Mouse (Mus musculus) forebrain, embryonic 16.5 days (tissue): ENCODE measurements at regions not wholly inside any gene's neighbourhood (a gene's known extent, or its start where the extent isn't known, plus 50 kb on each side); places are given as distances from the start of the nearest gene placed in this dataset.

Source experiments
- ATAC-seq: fragments of 200-750 bp; cut with Nextera tagmentation; 2 replicates; pipeline ENCODE4 v1.8.0; 2017; ENCODE audit warnings: mild to moderate bottlenecking, moderate library complexity
- H3K27ac ChIP-seq: fragments of 300-500 bp; sonication (generic); 2 replicates; pipeline ENCODE4 v1.5.1; 2014; ENCODE audit warnings: low read length, control low read depth
- H3K27me3 ChIP-seq: fragments of 300-500 bp; sonication (generic); replicated peaks from 2 replicates; pipeline ENCODE4 v1.6.1; 2014; ENCODE audit warnings: low read length; ENCODE audit not compliant: control insufficient read depth, insufficient read depth
- H3K36me3 ChIP-seq: fragments of 300-500 bp; sonication (generic); 2 replicates; pipeline ENCODE4 v1.6.1; 2014; ENCODE audit not compliant: control insufficient read depth, insufficient read depth
- H3K4me1 ChIP-seq: fragments of 300-500 bp; sonication (generic); replicated peaks from 2 replicates; pipeline ENCODE4 v1.6.1; 2014; ENCODE audit warnings: low read length; ENCODE audit not compliant: control insufficient read depth, insufficient read depth
- H3K4me2 ChIP-seq: fragments of 300-500 bp; sonication (generic); 2 replicates; pipeline ENCODE4 v1.6.1; 2014; ENCODE audit warnings: mild to moderate bottlenecking, low read length, control low read depth
- H3K4me3 ChIP-seq: fragments of 300-500 bp; sonication (generic); replicated peaks from 2 replicates; pipeline ENCODE4 v1.5.1; 2014; ENCODE audit warnings: mild to moderate bottlenecking, low read length, control low read depth
- H3K9ac ChIP-seq: fragments of 300-500 bp; sonication (generic); replicated peaks from 2 replicates; pipeline ENCODE4 v1.6.1; 2014; ENCODE audit warnings: low read depth, low read length, control low read depth
- H3K9me3 ChIP-seq: fragments of 300-500 bp; sonication (generic); 2 replicates; pipeline ENCODE4 v1.6.1; 2016; ENCODE audit warnings: low read length; ENCODE audit not compliant: control insufficient read depth
- WGBS: fragments of 180-500 bp; shearing (Covaris S2); extraction: QIAGEN DNeasy Blood & Tissue Kit; methylation state at CpG from one replicate; pipeline ENCODE4 v1.1.7; 2014; 5-methylcytosine and 5-hydroxymethylcytosine counted together

DNA sequence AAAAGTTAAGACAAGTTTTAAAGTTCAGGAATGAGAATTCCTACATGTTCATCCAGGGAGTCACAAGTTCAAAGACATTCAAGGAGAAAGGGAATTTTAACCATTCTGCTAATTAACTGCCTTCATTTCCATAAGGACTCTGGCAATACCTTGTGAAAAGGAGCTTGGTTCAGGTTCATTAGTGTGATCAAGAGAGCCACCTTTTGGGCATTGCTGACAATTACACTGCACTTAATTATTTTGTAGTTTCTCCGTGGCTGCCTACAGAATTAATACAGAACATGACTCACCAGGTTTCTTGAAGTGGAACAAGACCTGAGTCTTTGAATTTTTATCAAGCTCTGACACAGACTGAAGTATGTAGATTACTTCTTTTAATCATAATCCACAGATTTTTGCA, 52.4 kb upstream of the Ankef1 start:
- H3K36me3 ChIP-seq, result no peaks in the 10 kb centered on the region
- no peak overlapping the region for H3K4me2 ChIP-seq
- H3K27ac ChIP-seq, result no peak overlapping the region
- H3K9ac ChIP-seq, result no peak overlapping the region
- no peak overlapping the region for H3K4me3 ChIP-seq
- no peaks in the 10 kb centered on the region for H3K9me3 ChIP-seq
- WGBS, result 0% methylated on average over 1 of the region's 1 CpGs
- ATAC-seq, result peak; percentile 72; the same call in 1 of the 2 replicates
- no peaks in the 10 kb centered on the region for H3K27me3 ChIP-seq
- H3K4me1 ChIP-seq, result no peaks in the 10 kb centered on the region
